Mouse (Mus musculus): ENCODE measurements around the gene Rhof. TPM values are rescaled to one million over a fixed set of nuclear protein-coding genes. Genes with fewer than 3 reads are reported as not detected.

Rhof gene
- total and polyA plus RNA-seq, 3 experiments = 0.59 to 1.7 TPM; not detected in 1

GRCm38 (mm10) chr5:123094238-123094991, 38.1 kb downstream of the Rhof start:
- TF ChIP-seq CTCF (IDR thresholded peaks at IDR 0.05; ENCODE audit: low read depth, low read length) = no peak
- TF ChIP-seq GATA2 (IDR thresholded peaks at IDR 0.05; ENCODE audit: borderline replicate concordance, low read depth, low read length) = no peak
- TF ChIP-seq GATA1 (IDR thresholded peaks at IDR 0.05; ENCODE audit: borderline replicate concordance, low read length) = no peak
- TF ChIP-seq TAL1 (conservative IDR thresholded peaks at IDR 0.05; ENCODE audit: low read depth, low read length) = peak; percentile 50; the same call in 1 of the 2 replicates
- TF ChIP-seq POLR2AphosphoS5 (IDR thresholded peaks at IDR 0.05; ENCODE audit: insufficient replicate concordance, low read depth, low read length) = no peak
- Histone ChIP-seq H3K4me3 (ENCODE audit: low read depth, low read length) (no peak overlapping the region; the same call in 1 of the 2 replicates), H3K9me3 (replicated peaks) (no peaks in the 10 kb centered on the region), H3K4me1 (ENCODE audit: insufficient read depth, low read depth, low read length) (peaks cover 17% of the 10 kb centered on the region), H3K36me3 (replicated peaks) (no peaks in the 10 kb centered on the region), H3K27me3 (ENCODE audit: insufficient read depth, low read length) (peaks cover 11% of the 10 kb centered on the region; the same call in 1 of the 2 replicates)
- ATAC-seq (ENCODE audit: extremely low read depth, insufficient number of reproducible peaks, low FRiP score, poor library complexity, severe bottlenecking) (no peak), DNase-seq (ENCODE audit: low spot score) (peak; percentile 52)

- no peak for DNase-seq (ENCODE audit: low spot score)
- peaks cover 17% of the 10 kb centered on the region for H3K4me1 ChIP-seq (ENCODE audit: insufficient read depth, low read depth, low read length)
- H3K9me3 ChIP-seq (replicated peaks) = no peaks in the 10 kb centered on the region
- no peaks in the 10 kb centered on the region for H3K36me3 ChIP-seq (replicated peaks)
- TF ChIP-seq GATA1 (IDR thresholded peaks at IDR 0.05; ENCODE audit: borderline replicate concordance, low read length) (no peak), GATA2 (IDR thresholded peaks at IDR 0.05; ENCODE audit: borderline replicate concordance, low read depth, low read length) (no peak), POLR2AphosphoS5 (IDR thresholded peaks at IDR 0.05; ENCODE audit: insufficient replicate concordance, low read depth, low read length) (no peak), CTCF (IDR thresholded peaks at IDR 0.05; ENCODE audit: low read depth, low read length) (no peak), TAL1 (conservative IDR thresholded peaks at IDR 0.05; ENCODE audit: low read depth, low read length) (no peak)
- no peak overlapping the region for H3K4me3 ChIP-seq (ENCODE audit: low read depth, low read length)
- no peak for ATAC-seq (ENCODE audit: extremely low read depth, insufficient number of reproducible peaks, low FRiP score, poor library complexity, severe bottlenecking)
- peaks cover 14% of the 10 kb centered on the region; the same call in 1 of the 2 replicates for H3K27me3 ChIP-seq (ENCODE audit: insufficient read depth, low read length)
Measured at GRCm38 (mm10) chr5:123093077-123093633, 39.3 kb downstream of the Rhof start.

- H3K4me3 ChIP-seq (ENCODE audit: low read depth, low read length) = no peak overlapping the region
- TF ChIP-seq CTCF (IDR thresholded peaks at IDR 0.05; ENCODE audit: low read depth, low read length) (no peak), POLR2AphosphoS5 (IDR thresholded peaks at IDR 0.05; ENCODE audit: insufficient replicate concordance, low read depth, low read length) (no peak), TAL1 (conservative IDR thresholded peaks at IDR 0.05; ENCODE audit: low read depth, low read length) (no peak), GATA2 (IDR thresholded peaks at IDR 0.05; ENCODE audit: borderline replicate concordance, low read depth, low read length) (no peak), GATA1 (IDR thresholded peaks at IDR 0.05; ENCODE audit: borderline replicate concordance, low read length) (no peak)
- DNase-seq (ENCODE audit: low spot score) (no peak), ATAC-seq (ENCODE audit: extremely low read depth, insufficient number of reproducible peaks, low FRiP score, poor library complexity, severe bottlenecking) (no peak)
- no peaks in the 10 kb centered on the region for H3K9me3 ChIP-seq (replicated peaks)
- H3K36me3 ChIP-seq (replicated peaks) = no peaks in the 10 kb centered on the region
- peaks cover 19% of the 10 kb centered on the region for H3K27me3 ChIP-seq (ENCODE audit: insufficient read depth, low read length)
- peaks cover 17% of the 10 kb centered on the region for H3K4me1 ChIP-seq (ENCODE audit: insufficient read depth, low read depth, low read length)
Measured at GRCm38 (mm10) chr5:123090560-123091306, 41.8 kb downstream of the Rhof start.

- peaks cover 17% of the 10 kb centered on the region for H3K27me3 ChIP-seq (ENCODE audit: insufficient read depth, low read length)
- ATAC-seq (ENCODE audit: extremely low read depth, insufficient number of reproducible peaks, low FRiP score, poor library complexity, severe bottlenecking) (no peak), DNase-seq (ENCODE audit: low spot score) (no peak)
- no peaks in the 10 kb centered on the region for H3K9me3 ChIP-seq (replicated peaks)
- no peak overlapping the region for H3K4me3 ChIP-seq (ENCODE audit: low read depth, low read length)
- no peaks in the 10 kb centered on the region for H3K36me3 ChIP-seq (replicated peaks)
- TF ChIP-seq POLR2AphosphoS5 (IDR thresholded peaks at IDR 0.05; ENCODE audit: insufficient replicate concordance, low read depth, low read length) = no peak
- TF ChIP-seq TAL1 (conservative IDR thresholded peaks at IDR 0.05; ENCODE audit: low read depth, low read length) = no peak
- no peak for TF ChIP-seq CTCF (IDR thresholded peaks at IDR 0.05; ENCODE audit: low read depth, low read length)
- TF ChIP-seq GATA1 (IDR thresholded peaks at IDR 0.05; ENCODE audit: borderline replicate concordance, low read length) = no peak
- no peak for TF ChIP-seq GATA2 (IDR thresholded peaks at IDR 0.05; ENCODE audit: borderline replicate concordance, low read depth, low read length)
- H3K4me1 ChIP-seq (ENCODE audit: insufficient read depth, low read depth, low read length) = peaks cover 7% of the 10 kb centered on the region; the same call in 1 of the 2 replicates
Measured at GRCm38 (mm10) chr5:123088784-123089183, 43.7 kb downstream of the Rhof start.

- Histone ChIP-seq H3K4me3 (ENCODE audit: low read depth, low read length) (no peak overlapping the region), H3K4me1 (ENCODE audit: insufficient read depth, low read depth, low read length) (no peaks in the 10 kb centered on the region), H3K9me3 (replicated peaks) (no peaks in the 10 kb centered on the region), H3K27me3 (ENCODE audit: insufficient read depth, low read length) (peaks cover 19% of the 10 kb centered on the region), H3K36me3 (replicated peaks) (no peaks in the 10 kb centered on the region)
- ATAC-seq (ENCODE audit: extremely low read depth, insufficient number of reproducible peaks, low FRiP score, poor library complexity, severe bottlenecking) = no peak
- TF ChIP-seq POLR2AphosphoS5 (IDR thresholded peaks at IDR 0.05; ENCODE audit: insufficient replicate concordance, low read depth, low read length) = no peak
- TF ChIP-seq GATA2 (IDR thresholded peaks at IDR 0.05; ENCODE audit: borderline replicate concordance, low read depth, low read length) = no peak
- TF ChIP-seq TAL1 (conservative IDR thresholded peaks at IDR 0.05; ENCODE audit: low read depth, low read length) = no peak
- no peak for TF ChIP-seq GATA1 (IDR thresholded peaks at IDR 0.05; ENCODE audit: borderline replicate concordance, low read length)
- TF ChIP-seq CTCF (IDR thresholded peaks at IDR 0.05; ENCODE audit: low read depth, low read length) = no peak
- DNase-seq (ENCODE audit: low spot score) = no peak
Measured at GRCm38 (mm10) chr5:123086501-123086900, 46.0 kb downstream of the Rhof start.

All from G1E (cell line).